Comparison of ENCODE assay signal across 9 mouse cellular contexts in the genomic region with DNA sequence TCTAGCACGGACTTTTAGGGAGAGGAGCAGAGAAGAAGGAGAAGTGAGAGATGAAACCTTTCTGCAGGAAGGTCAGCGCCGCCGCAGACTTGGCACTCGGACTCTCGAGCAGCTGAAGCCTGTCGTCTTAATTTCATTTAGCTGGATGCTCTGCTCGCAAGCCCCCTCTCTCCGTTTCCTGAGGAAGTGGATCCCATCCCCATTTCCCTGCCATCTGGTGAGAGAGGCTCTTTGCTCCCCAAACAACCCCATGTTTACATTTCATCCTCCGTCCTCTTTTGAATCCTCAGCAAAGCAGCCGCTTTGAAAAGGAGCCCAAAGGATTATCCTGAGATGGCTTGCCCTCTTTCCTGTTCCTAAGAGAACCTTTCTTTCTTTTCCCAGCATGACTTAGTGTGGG. TPM values are rescaled to one million over a fixed set of nuclear protein-coding genes. Genes with fewer than 3 reads are reported as not detected.
DNase-seq lines count a peak whose midpoint lies in the region; ATAC-seq lines count a peak whose summit lies in the region.
"Had no signal": no experiment of that assay in that cellular context is flagged by ENCODE, and none has a peak within 500 bp of the region (broad histone marks: within the 10 kb centered on the region; RNA-seq: fewer than 3 reads in every experiment).

No protein-coding gene starts in this region.

- H3K36me3 ChIP-seq in heart, embryonic 10.5 days, result 0 out of 2 replicates have a peak, but pooled peaks cover 2% of the 10 kb centered on the region
- no peaks in the 10 kb centered on the region for H3K36me3 ChIP-seq in embryonic facial prominence, embryonic 13.5 days
- H3K36me3 ChIP-seq in hindbrain, embryonic 15.5 days, result no peaks in the 10 kb centered on the region
- no peaks in the 10 kb centered on the region for H3K36me3 ChIP-seq in midbrain, embryonic 10.5 days

- no peak for DNase-seq in heart, embryonic 10.5 days (ENCODE audit: low spot score)
- DNase-seq in heart, postnatal 36 days, result no peak
- peak; percentile 35 for DNase-seq in midbrain, embryonic 10.5 days (ENCODE audit: low spot score)
- no peak for DNase-seq in thymus, postnatal 0 days (ENCODE audit: low spot score)
- DNase-seq in MN1 (ENCODE audit: low spot score), result no peak
- DNase-seq in left cerebral cortex, postnatal 14 days (ENCODE audit: low spot score in 2 of 2), result no peak

- 29% methylated on average over 11 of the region's 11 CpGs for WGBS in heart, embryonic 10.5 days
- 13% methylated on average over 11 of the region's 11 CpGs for WGBS in embryonic facial prominence, embryonic 13.5 days
- WGBS in hindbrain, embryonic 15.5 days, result 38% methylated on average over 11 of the region's 11 CpGs
- WGBS in midbrain, embryonic 10.5 days, result 10% methylated on average over 11 of the region's 11 CpGs

- no peak overlapping the region for H3K27ac ChIP-seq in heart, embryonic 10.5 days
- no peak overlapping the region for H3K27ac ChIP-seq in embryonic facial prominence, embryonic 13.5 days
- H3K27ac ChIP-seq in hindbrain, embryonic 15.5 days (replicated peaks), result no peak overlapping the region
- no peak overlapping the region; the same call in 1 of the 2 replicates for H3K27ac ChIP-seq in midbrain, embryonic 10.5 days (replicated peaks)

- peak overlapping the region; percentile 46 for H3K4me2 ChIP-seq in embryonic facial prominence, embryonic 13.5 days
- H3K4me2 ChIP-seq in hindbrain, embryonic 15.5 days, result peak overlapping the region; percentile 5; the same call in 1 of the 2 replicates

- H3K27me3 ChIP-seq in heart, embryonic 10.5 days (ENCODE audit: insufficient read depth, poor library complexity, severe bottlenecking), result no peaks in the 10 kb centered on the region
- no peaks in the 10 kb centered on the region for H3K27me3 ChIP-seq in embryonic facial prominence, embryonic 13.5 days
- H3K27me3 ChIP-seq in hindbrain, embryonic 15.5 days, result no peaks in the 10 kb centered on the region
- H3K27me3 ChIP-seq in midbrain, embryonic 10.5 days (ENCODE audit: low read depth, poor library complexity, severe bottlenecking), result peaks cover 99% of the 10 kb centered on the region
- H3K27me3 ChIP-seq: CH12.LX had no signal

- H3K4me1 ChIP-seq in heart, embryonic 10.5 days, result peaks cover 16% of the 10 kb centered on the region
- H3K4me1 ChIP-seq in embryonic facial prominence, embryonic 13.5 days, result peaks cover 11% of the 10 kb centered on the region
- H3K4me1 ChIP-seq in hindbrain, embryonic 15.5 days (replicated peaks), result no peaks in the 10 kb centered on the region
- H3K4me1 ChIP-seq in midbrain, embryonic 10.5 days, result peaks cover 36% of the 10 kb centered on the region

- intact Hi-C loops in heart, postnatal 36 days (cut with DNase I), result no loop called here
- intact Hi-C loops in left cerebral cortex, postnatal 14 days (cut with DNase I), result no loop called here

- ATAC-seq in embryonic facial prominence, embryonic 13.5 days (ENCODE audit: insufficient number of reproducible peaks, insufficient read depth, low FRiP score, low TSS enrichment, low read depth), result no peak
- no peak for ATAC-seq in hindbrain, embryonic 15.5 days (ENCODE audit: low FRiP score, low read depth)

- H3K9ac ChIP-seq in embryonic facial prominence, embryonic 13.5 days, result no peak overlapping the region
- no peak overlapping the region for H3K9ac ChIP-seq in hindbrain, embryonic 15.5 days

- no peaks in the 10 kb centered on the region for H3K9me3 ChIP-seq in heart, embryonic 10.5 days
- H3K9me3 ChIP-seq in embryonic facial prominence, embryonic 13.5 days, result no peaks in the 10 kb centered on the region
- H3K9me3 ChIP-seq in hindbrain, embryonic 15.5 days, result no peaks in the 10 kb centered on the region
- H3K9me3 ChIP-seq in midbrain, embryonic 10.5 days (replicated peaks), result no peaks in the 10 kb centered on the region

- H3K4me3 ChIP-seq in heart, embryonic 10.5 days, result peak overlapping the region; percentile 35; the same call in 1 of the 2 replicates
- peak overlapping the region; percentile 17; the same call in 1 of the 2 replicates for H3K4me3 ChIP-seq in embryonic facial prominence, embryonic 13.5 days
- no peak overlapping the region for H3K4me3 ChIP-seq in hindbrain, embryonic 15.5 days
- peak overlapping the region; percentile 34 for H3K4me3 ChIP-seq in midbrain, embryonic 10.5 days

RNA-seq across cellular contexts. Expression of a gene that starts 16.2 kb away (rescaled TPM):
- polyA plus RNA-seq in heart, embryonic 10.5 days (2016; fragmentation: Nextera tagmentation; extraction: Ambion mirVana), result 14.9 and 22.2 TPM in 2 replicates
- 10 to 100 TPM; 60.9 to 70.1 TPM for total RNA-seq in heart, postnatal 36 days (2021)
- 14.4 and 15.1 TPM in 2 replicates for polyA plus RNA-seq in embryonic facial prominence, embryonic 13.5 days (2015; fragmentation: Nextera tagmentation; extraction: Ambion mirVana)
- polyA plus RNA-seq in hindbrain, embryonic 15.5 days (2015; fragmentation: Nextera tagmentation; extraction: Ambion mirVana), result 24.3 and 30.7 TPM in 2 replicates
- polyA plus RNA-seq in midbrain, embryonic 10.5 days (2016; fragmentation: Nextera tagmentation; extraction: Ambion mirVana), result 10.5 and 11.9 TPM in 2 replicates
- polyA plus RNA-seq in thymus, postnatal 0 days (2015; fragmentation: Nextera tagmentation; extraction: Ambion mirVana), result 9.2 and 12.9 TPM in 2 replicates
- 10 to 100 TPM; 53.1 to 77.1 TPM for total RNA-seq in left cerebral cortex, postnatal 14 days (2021)
- total RNA-seq: CH12.LX had no signal
